Mouse (Mus musculus) heart, embryonic 13.5 days (tissue): ENCODE data around the gene H2afv. TPM values are rescaled to one million over a fixed set of nuclear protein-coding genes. Genes with fewer than 3 reads are reported as not detected.
"Not testable (repeated sequence)": the region's sequence is repeated elsewhere in the genome, so short reads cannot be mapped to it uniquely, and the experiment has no call there.

Experiments
- ATAC-seq: fragments of 200-750 bp; cut with Nextera tagmentation; 2 replicates; pipeline ENCODE4 v1.8.0; 2017; ENCODE audit warnings: moderate TSS enrichment; ENCODE audit not compliant: insufficient number of reproducible peaks, low FRiP score, low TSS enrichment; ENCODE audit errors: extremely low read depth
- H3K27ac ChIP-seq: fragments of 300-500 bp; sonication (generic); replicated peaks from 2 replicates; pipeline ENCODE4 v1.5.1; 2015; ENCODE audit warnings: moderate library complexity, mild to moderate bottlenecking, inconsistent platforms
- H3K27me3 ChIP-seq: fragments of 300-500 bp; sonication (generic); replicated peaks from 2 replicates; pipeline ENCODE4 v1.6.1; 2015; ENCODE audit warnings: mild to moderate bottlenecking, inconsistent platforms
- H3K36me3 ChIP-seq: fragments of 300-500 bp; sonication (generic); 2 replicates; pipeline ENCODE4 v1.6.1; 2015; ENCODE audit warnings: mild to moderate bottlenecking, inconsistent platforms
- H3K4me1 ChIP-seq: fragments of 300-500 bp; sonication (generic); 2 replicates; pipeline ENCODE4 v1.6.1; 2015; ENCODE audit warnings: inconsistent platforms
- H3K4me2 ChIP-seq: fragments of 300-500 bp; sonication (generic); 2 replicates; pipeline ENCODE4 v1.6.1; 2015; ENCODE audit warnings: inconsistent platforms, mild to moderate bottlenecking, moderate library complexity
- H3K4me3 ChIP-seq: fragments of 300-500 bp; sonication (generic); 2 replicates; pipeline ENCODE4 v1.5.1; 2015; ENCODE audit warnings: moderate library complexity, mild to moderate bottlenecking, inconsistent platforms
- H3K9ac ChIP-seq: fragments of 300-500 bp; sonication (generic); 2 replicates; pipeline ENCODE4 v1.6.1; 2015; ENCODE audit warnings: inconsistent platforms, mild to moderate bottlenecking, moderate library complexity
- H3K9me3 ChIP-seq: fragments of 300-500 bp; sonication (generic); 2 replicates; pipeline ENCODE4 v1.6.1; 2016; ENCODE audit warnings: inconsistent platforms
- WGBS: fragments of 180-500 bp; shearing (Covaris S2); methylation state at CpG from one replicate; pipeline ENCODE4 v1.1.7; 2015; ENCODE audit warnings: mixed read lengths; 5-methylcytosine and 5-hydroxymethylcytosine counted together
- polyA plus RNA-seq: library from polyadenylated mRNA; unstranded; fragments of >200 nt; fragmentation: Nextera tagmentation; extraction: Ambion mirVana; gene quantifications from 2 replicates; pipeline ENCODE4 v1.2.1, GENCODE M21; 2015

Gene H2afv
- polyA plus RNA-seq, 1 experiment from 2014 or later = 309 TPM

DNA sequence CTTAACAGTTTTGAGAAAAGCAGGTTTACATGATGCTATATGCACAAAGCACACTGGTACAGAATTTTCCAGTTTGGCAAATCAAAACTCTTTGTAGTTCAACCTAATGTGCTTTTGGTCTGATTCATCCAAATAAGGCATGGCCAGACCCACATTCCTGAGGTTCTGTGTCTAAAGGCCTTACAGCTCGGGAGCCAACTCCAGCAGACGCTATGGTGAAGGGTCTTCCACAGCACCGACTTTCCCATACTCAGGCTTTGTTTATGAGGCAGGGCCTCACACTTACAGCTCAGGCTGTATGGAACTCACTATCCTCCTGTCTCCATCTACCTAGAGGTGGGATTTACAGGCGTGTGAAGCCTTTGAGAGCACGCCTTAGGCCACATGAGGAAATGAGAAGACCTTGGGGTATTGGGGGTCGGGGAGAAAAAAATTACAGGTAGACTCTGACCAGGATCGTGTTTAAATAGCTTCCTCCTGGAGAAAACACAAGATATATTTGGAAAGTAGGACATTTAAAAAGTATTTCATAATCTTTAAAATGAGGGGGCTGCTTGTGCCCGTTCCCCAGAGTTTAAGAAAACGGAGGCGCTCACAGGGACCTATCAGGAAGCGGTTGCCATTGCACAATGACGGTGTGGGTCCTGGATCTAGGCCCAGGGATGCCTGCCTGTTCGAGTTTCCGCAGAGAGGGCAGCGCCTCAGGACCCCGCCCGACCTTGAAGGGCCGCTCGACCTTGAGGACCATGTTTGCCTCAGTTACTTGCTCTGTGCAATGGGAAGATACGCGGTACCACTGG, 29.3 kb downstream of the H2afv start, which contains the start of gene Ppia:
Ppia (plus strand) TSS at position 693 of the 800 bp plus-strand sequence.
- Histone ChIP-seq H3K9me3 (no peaks in the 10 kb centered on the region), H3K4me3 (peak within 1 kb of the TSS; percentile 96), H3K27me3 (no peaks in the 10 kb centered on the region), H3K9ac (peak within 1 kb of the TSS; percentile 98), H3K4me1 (peaks cover 33% of the 10 kb centered on the region), H3K27ac (peak within 1 kb of the TSS; percentile 98), H3K4me2 (peak within 1 kb of the TSS; percentile 97), H3K36me3 (peaks cover 28% of the 10 kb centered on the region)
- ATAC-seq = peak; percentile 20; the same call in 1 of the 2 replicates
- 11% methylated on average over 21 of the region's 21 CpGs for WGBS

DNA sequence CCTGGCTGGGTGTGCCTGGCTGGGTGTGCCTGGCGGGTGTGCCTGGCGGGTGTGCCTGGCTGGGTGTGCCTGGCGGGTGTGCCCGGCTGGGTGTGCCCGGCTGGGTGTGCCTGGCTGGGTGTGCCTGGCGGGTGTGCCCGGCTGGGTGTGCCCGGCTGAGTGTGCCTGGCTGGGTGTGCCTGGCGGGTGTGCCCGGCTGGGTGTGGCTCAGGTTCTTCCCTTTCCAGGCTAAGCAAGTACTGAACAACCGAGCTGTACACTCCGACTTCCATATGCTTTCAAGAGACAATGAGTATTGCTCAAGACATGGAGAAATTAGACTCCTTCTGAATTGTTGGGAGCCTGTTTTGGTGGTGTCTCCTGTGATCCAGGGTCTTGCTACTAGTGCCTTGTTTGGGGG, 31.0 kb downstream of the H2afv start:
- Histone ChIP-seq H3K4me3 (no peak overlapping the region), H3K9me3 (no peaks in the 10 kb centered on the region), H3K36me3 (peaks cover 14% of the 10 kb centered on the region), H3K27me3 (no peaks in the 10 kb centered on the region), H3K4me2 (no peak overlapping the region), H3K4me1 (peaks cover 27% of the 10 kb centered on the region), H3K27ac (no peak overlapping the region), H3K9ac (no peak overlapping the region)
- ATAC-seq = no peak
- 94% methylated on average over 11 of the region's 12 CpGs for WGBS

DNA sequence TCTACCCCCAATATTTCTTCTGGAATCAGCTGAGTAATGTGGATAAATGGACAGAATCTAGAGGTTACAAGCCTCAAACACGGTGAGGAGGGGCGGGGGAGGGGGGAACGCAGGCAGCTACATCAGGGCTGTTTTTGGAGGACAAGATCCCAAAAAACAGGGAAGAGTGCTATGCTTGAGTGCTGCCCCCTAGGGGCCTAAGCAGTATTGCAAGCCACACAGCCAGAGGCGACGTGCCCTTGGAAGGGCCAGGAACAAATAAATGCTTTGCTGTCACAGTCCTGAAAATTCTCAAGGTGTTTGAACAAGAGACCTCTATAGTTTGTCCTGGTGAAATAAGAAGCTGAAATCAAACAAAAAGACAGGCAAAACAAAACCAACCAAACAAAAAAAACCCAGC, 32.6 kb downstream of the H2afv start:
- H3K36me3 ChIP-seq = no peaks in the 10 kb centered on the region
- ATAC-seq = no peak
- H3K4me3 ChIP-seq = no peak overlapping the region
- no peaks in the 10 kb centered on the region for H3K9me3 ChIP-seq
- peaks cover 19% of the 10 kb centered on the region for H3K4me1 ChIP-seq
- WGBS = 5% methylated on average over 5 of the region's 5 CpGs
- no peak overlapping the region for H3K27ac ChIP-seq
- H3K4me2 ChIP-seq = no peak overlapping the region
- no peak overlapping the region for H3K9ac ChIP-seq
- no peaks in the 10 kb centered on the region for H3K27me3 ChIP-seq

DNA sequence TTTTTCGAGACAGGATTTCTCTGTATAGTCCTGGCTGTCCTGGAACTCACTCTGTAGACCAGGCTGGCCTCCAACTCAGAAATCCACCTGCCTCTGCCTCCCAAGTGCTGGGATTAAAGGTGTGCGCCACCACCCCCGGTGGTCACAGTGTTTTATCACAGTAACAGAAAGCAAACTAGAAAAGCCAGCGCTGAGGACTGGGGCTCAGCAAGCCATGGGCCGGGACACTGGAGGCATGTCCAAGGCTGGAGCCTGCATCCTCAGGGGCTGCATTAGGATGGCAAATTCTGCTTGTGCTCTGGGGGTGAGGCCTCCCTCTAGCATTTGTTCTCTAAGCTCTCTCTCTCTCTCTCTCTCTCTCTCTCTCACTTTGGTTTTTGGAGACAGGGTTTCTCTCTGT, 33.5 kb downstream of the H2afv start:
- 85% methylated on average over 5 of the region's 5 CpGs for WGBS
- H3K4me3 ChIP-seq, H3K36me3 ChIP-seq, H3K27ac ChIP-seq, H3K9ac ChIP-seq, ATAC-seq, H3K9me3 ChIP-seq, H3K4me2 ChIP-seq, H3K27me3 ChIP-seq: not testable (repeated sequence)
- peaks cover 28% of the 10 kb centered on the region for H3K4me1 ChIP-seq

DNA sequence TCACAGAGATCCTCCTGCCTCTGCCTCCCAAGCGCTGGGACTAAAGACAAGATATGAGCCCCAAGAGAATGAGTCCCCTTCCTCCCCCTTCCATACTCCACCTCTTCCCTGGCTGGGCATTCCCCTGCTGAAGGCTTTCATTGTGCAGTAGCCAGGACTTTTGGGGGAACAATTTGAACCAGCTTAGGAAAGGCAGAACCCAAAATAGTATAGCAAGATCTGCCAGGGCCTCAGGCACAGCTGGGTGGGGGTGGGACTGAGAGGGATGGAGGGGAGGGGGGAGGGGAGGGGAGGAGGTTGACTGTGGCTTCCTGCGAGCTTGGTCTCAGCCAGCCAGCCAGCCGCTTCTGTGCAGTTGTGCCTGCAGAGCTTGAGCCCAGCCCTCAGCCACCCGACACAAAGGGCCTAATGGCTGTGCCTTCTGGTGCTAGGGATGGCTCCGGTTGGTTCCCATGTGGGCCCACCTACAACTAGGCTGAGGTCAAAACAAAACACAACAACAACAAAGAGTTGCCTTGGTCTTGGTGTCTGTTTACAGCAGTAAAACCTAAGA, 34.1 kb downstream of the H2afv start:
- Histone ChIP-seq H3K27me3 (no peaks in the 10 kb centered on the region), H3K4me1 (peaks cover 33% of the 10 kb centered on the region), H3K27ac (no peak overlapping the region), H3K4me3 (no peak overlapping the region), H3K36me3 (peaks cover 5% of the 10 kb centered on the region), H3K4me2 (no peak overlapping the region), H3K9ac (no peak overlapping the region), H3K9me3 (no peaks in the 10 kb centered on the region)
- WGBS = 46% methylated on average over 5 of the region's 5 CpGs
- ATAC-seq = no peak

DNA sequence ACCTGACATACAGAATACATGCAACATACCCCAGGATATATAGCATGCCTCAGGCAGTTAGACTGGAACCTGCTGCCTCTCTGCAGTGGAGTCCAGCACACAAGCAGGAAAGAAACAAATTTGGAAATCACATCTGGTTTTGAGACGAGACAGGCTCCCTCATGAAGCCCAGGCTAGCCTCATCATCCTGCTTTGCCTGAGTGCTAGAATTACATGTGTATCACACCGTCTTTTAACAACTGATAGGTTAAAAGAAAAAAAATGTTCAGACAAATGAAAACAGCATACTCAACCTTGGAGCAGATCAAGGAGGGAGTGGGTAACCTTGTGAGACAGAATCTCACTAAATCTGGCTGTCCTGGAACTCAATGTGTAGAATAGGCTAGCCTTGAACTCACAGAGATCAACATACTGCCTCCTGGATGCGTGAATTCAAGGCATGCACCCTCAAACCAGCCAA, 37.1 kb downstream of the H2afv start:
- no peak for ATAC-seq
- 85% methylated on average over 3 of the region's 3 CpGs for WGBS
- H3K27ac ChIP-seq = peak overlapping the region; percentile 91

DNA sequence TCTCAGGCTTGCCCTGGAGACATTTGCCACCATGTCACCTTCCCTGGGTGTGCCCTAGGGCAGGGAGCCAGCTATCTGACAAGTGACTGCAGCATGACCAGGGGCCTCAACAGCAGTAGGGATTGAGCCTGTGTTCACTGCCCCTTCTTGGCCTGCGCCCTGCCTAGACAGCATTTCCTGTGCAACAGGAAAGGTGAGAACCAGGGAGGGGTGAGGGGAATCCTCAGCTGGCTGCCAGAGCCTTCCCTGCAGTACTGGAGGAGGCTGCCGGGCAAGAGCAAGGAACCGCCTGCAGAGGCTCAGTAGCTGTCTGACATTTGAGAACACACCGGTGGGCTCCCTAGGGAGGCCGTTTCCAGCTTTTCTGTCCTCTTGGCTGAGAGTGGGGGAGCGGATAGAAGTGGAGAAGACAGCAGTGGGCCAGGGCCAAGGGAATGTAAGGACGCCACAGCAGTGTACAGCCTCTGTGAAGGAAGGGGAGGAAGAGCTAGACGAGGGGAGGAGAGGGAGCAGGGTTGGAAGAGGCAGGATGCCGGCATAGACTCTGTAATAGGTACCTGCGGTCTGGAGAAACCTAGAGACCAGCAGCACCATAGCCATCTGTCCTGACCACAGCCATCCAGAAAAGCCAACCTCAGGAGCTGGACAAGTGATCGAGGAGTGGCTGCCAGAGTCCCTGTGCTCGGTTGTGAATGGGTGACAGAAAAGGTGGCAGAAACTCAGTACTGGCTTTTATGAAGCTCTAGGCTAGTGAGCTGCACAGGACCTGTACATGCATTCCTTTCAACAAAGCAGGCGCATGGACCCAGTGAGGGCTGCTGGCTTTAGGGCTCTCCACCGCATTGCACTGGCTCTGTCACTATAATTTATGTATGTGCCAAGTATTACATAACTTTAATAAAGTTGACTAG, 37.7 kb downstream of the H2afv start:
- Histone ChIP-seq H3K36me3 (peaks cover 41% of the 10 kb centered on the region), H3K4me2 (peak overlapping the region; percentile 32), H3K27me3 (no peaks in the 10 kb centered on the region), H3K4me1 (peaks cover 37% of the 10 kb centered on the region), H3K4me3 (no peak overlapping the region), H3K9ac (peak overlapping the region; percentile 70), H3K9me3 (no peaks in the 10 kb centered on the region), H3K27ac (peak overlapping the region; percentile 91)
- 27% methylated on average over 14 of the region's 14 CpGs for WGBS
- ATAC-seq = peak; percentile 56

More for the DNA sequence above, 37.1 kb downstream of the H2afv start:
- Histone ChIP-seq H3K4me2 (no peak overlapping the region), H3K27me3 (no peaks in the 10 kb centered on the region), H3K9me3 (no peaks in the 10 kb centered on the region), H3K9ac (peak overlapping the region; percentile 70; the same call in 1 of the 2 replicates), H3K36me3 (peaks cover 34% of the 10 kb centered on the region), H3K4me1 (peaks cover 39% of the 10 kb centered on the region), H3K4me3 (no peak overlapping the region)

DNA sequence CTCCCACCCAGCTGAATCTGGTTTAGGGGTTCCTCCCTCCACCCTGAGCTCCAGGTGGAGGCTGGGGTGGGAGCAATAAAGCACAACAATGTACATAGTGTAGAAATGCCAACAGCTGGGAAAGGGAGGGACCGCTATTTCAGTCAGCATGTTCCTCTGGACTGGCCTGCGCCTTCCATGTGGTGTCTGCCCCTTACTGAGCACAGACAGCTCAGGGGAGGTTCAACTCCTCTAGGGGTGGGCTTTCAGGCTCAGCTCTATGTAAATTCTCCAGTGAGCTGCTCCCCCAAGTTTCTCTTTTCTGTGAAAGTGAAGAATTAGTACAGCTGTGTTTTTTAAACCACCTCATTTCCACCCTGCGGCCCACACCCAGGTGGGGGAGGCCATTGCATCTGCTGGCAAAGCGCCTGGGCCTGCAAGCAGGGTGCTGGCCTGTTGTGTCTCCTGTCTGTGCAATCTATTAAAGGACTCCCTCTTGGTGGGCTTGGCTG, 38.6 kb downstream of the H2afv start:
- Histone ChIP-seq H3K4me2 (no peak overlapping the region), H3K4me3 (no peak overlapping the region), H3K27me3 (no peaks in the 10 kb centered on the region), H3K4me1 (peaks cover 36% of the 10 kb centered on the region), H3K36me3 (peaks cover 50% of the 10 kb centered on the region), H3K9me3 (no peaks in the 10 kb centered on the region), H3K27ac (peak overlapping the region; percentile 91), H3K9ac (peak overlapping the region; percentile 65)
- ATAC-seq = no peak
- WGBS = 54% methylated on average over 4 of the region's 4 CpGs

DNA sequence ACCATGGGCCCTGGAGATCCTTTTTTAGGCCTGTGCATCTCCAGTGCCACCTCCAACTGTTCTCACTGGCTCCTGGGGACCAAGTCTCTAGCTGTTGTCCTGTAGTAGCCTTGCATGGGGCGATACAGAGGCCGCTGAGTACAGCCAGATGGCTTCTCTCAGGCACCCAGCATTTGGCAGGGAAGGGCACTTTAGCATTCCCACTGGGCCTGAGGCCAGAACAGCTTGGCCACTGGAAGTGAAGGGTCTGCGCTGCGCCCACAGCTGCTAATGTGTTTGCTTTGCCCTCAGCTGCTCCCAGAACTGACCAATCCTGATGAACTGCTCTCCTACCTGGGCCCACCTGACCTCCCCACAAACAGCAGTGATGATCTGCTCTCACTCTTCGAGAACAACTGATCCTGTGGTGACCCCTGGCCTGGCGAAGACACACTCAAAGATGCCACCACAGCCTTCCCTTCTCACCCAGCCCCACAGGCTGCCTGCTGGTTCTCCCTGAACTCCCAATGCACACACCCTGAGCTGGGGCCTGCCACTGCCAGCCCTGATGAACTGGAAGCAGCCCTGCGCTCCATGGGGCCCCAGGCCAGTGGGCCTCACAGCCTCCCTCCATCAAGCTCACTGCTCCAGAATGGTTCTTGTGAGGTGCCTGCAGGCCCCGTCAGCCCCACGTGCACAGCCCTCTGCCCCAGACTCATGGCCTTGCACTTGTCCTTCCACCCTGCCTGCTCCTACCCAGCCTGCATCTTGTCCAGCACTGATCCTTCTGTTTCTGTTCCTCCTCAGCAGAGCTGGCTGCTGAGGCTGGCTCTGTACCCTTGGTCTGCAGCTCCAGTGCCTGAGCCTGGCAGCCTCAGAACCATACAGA, 39.3 kb downstream of the H2afv start:
- Histone ChIP-seq H3K27me3 (no peaks in the 10 kb centered on the region), H3K4me1 (peaks cover 36% of the 10 kb centered on the region), H3K36me3 (peaks cover 57% of the 10 kb centered on the region), H3K4me3 (no peak overlapping the region), H3K4me2 (no peak overlapping the region), H3K27ac (peak overlapping the region; percentile 91), H3K9me3 (no peaks in the 10 kb centered on the region), H3K9ac (peak overlapping the region; percentile 54)
- no peak for ATAC-seq
- 72% methylated on average over 9 of the region's 9 CpGs for WGBS

DNA sequence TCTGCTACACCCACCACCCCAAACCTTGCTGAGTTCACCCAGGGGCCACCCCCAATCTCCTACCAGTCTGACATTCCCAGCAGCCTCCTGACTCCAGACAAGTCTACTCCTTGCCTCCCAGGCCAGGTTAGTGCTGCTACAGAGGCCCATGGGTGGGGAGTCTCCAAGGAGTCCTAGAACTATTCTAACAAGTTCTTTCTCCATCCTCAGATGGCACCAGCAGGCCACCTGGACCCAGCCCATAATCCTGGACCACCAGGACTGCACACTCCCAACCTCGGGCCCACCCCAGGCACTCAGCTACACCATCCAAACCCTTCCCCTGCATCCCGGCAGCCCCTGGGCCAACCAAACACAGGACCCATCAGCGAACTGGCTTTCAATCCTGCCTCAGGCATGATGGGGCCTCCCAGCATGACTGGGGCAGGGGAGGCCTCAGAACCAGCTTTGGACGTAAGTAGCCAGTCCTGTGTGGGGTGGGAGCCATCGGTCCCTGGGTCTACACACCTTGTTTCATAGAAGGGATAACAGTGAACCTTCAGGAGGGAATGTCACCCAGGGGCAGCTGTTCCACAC, 40.3 kb downstream of the H2afv start:
- H3K9ac ChIP-seq = no peak overlapping the region
- WGBS = 90% methylated on average over 5 of the region's 5 CpGs
- H3K27ac ChIP-seq = no peak overlapping the region
- peaks cover 36% of the 10 kb centered on the region for H3K4me1 ChIP-seq
- H3K4me2 ChIP-seq = no peak overlapping the region
- H3K36me3 ChIP-seq = peaks cover 67% of the 10 kb centered on the region
- no peak for ATAC-seq
- no peaks in the 10 kb centered on the region for H3K9me3 ChIP-seq
- no peaks in the 10 kb centered on the region for H3K27me3 ChIP-seq
- H3K4me3 ChIP-seq = no peak overlapping the region
